Comparison of ENCODE assay signal across 8 mouse cellular contexts in genomic region chr14:52316441-52317225, GRCm38 (mm10). TPM values are rescaled to one million over a fixed set of nuclear protein-coding genes. Genes with fewer than 3 reads are reported as not detected.
DNase-seq lines count a peak whose midpoint lies in the region; ATAC-seq and TF ChIP-seq lines count a peak whose summit lies in the region.
"Had no signal": no experiment of that assay in that cellular context is flagged by ENCODE, and none has a peak within 500 bp of the region (broad histone marks: within the 10 kb centered on the region; RNA-seq: fewer than 3 reads in every experiment).

No protein-coding gene starts in this region.

- H3K9ac ChIP-seq in embryonic facial prominence, embryonic 11.5 days (replicated peaks; ENCODE audit: low read length), result peak overlapping the region; percentile 94
- 0 out of 2 replicates have a peak overlapping the region, but pooled peaks have one; percentile 28 for H3K9ac ChIP-seq in liver, embryonic 16.5 days (ENCODE audit: low read depth, low read length)
- peak overlapping the region; percentile 13; the same call in 1 of the 2 replicates for H3K9ac ChIP-seq in stomach, embryonic 15.5 days

- no peak for TF ChIP-seq CTCF in G1E (IDR thresholded peaks at IDR 0.05; ENCODE audit: low read depth, low read length)

- H3K36me3 ChIP-seq in G1E (replicated peaks), result peaks cover 28% of the 10 kb centered on the region
- H3K36me3 ChIP-seq in embryonic facial prominence, embryonic 11.5 days (replicated peaks; ENCODE audit: control insufficient read depth, insufficient read depth, low read depth, low read length), result peaks cover 27% of the 10 kb centered on the region
- no peaks in the 10 kb centered on the region for H3K36me3 ChIP-seq in liver, embryonic 16.5 days (ENCODE audit: control insufficient read depth, insufficient read depth)
- peaks cover 24% of the 10 kb centered on the region for H3K36me3 ChIP-seq in stomach, embryonic 15.5 days

- peak; percentile 27 for ATAC-seq in CD4-positive, CD25-positive, alpha-beta regulatory T cell, adult 4 months
- ATAC-seq in G1E (ENCODE audit: extremely low read depth, insufficient number of reproducible peaks, low FRiP score, poor library complexity, severe bottlenecking), result no peak
- ATAC-seq in embryonic facial prominence, embryonic 11.5 days (replicated peaks; ENCODE audit: insufficient number of reproducible peaks, low FRiP score, low TSS enrichment, low read depth), result peak; percentile 80
- no peak for ATAC-seq in liver, embryonic 16.5 days (ENCODE audit: low read depth)
- ATAC-seq in stomach, embryonic 15.5 days (ENCODE audit: insufficient read depth, low FRiP score, low read depth), result peak; percentile 61

- peaks cover 29% of the 10 kb centered on the region for H3K4me1 ChIP-seq in G1E (ENCODE audit: insufficient read depth, low read depth, low read length)
- peaks cover 9% of the 10 kb centered on the region for H3K4me1 ChIP-seq in embryonic facial prominence, embryonic 11.5 days (ENCODE audit: control insufficient read depth, insufficient read depth, low read length)
- peaks cover 7% of the 10 kb centered on the region for H3K4me1 ChIP-seq in liver, embryonic 16.5 days (ENCODE audit: control insufficient read depth, low read depth, low read length)
- peaks cover 25% of the 10 kb centered on the region for H3K4me1 ChIP-seq in stomach, embryonic 15.5 days

- peak overlapping the region; percentile 87 for H3K4me2 ChIP-seq in embryonic facial prominence, embryonic 11.5 days (ENCODE audit: low read depth, low read length)
- peak overlapping the region; percentile 59 for H3K4me2 ChIP-seq in liver, embryonic 16.5 days (ENCODE audit: low read depth, low read length)
- peak overlapping the region; percentile 82 for H3K4me2 ChIP-seq in stomach, embryonic 15.5 days

- H3K27me3 ChIP-seq in G1E (ENCODE audit: insufficient read depth, low read length), result peaks cover 49% of the 10 kb centered on the region
- H3K27me3 ChIP-seq in embryonic facial prominence, embryonic 11.5 days (ENCODE audit: control insufficient read depth, insufficient read depth, low read length), result no peaks in the 10 kb centered on the region
- H3K27me3 ChIP-seq in liver, embryonic 16.5 days (ENCODE audit: control insufficient read depth, insufficient read depth, low read depth, low read length), result peaks cover 34% of the 10 kb centered on the region
- no peaks in the 10 kb centered on the region for H3K27me3 ChIP-seq in stomach, embryonic 15.5 days (replicated peaks)

- peak overlapping the region; percentile 89 for H3K27ac ChIP-seq in embryonic facial prominence, embryonic 11.5 days (replicated peaks; ENCODE audit: low read depth, low read length)
- no peak overlapping the region for H3K27ac ChIP-seq in liver, embryonic 16.5 days (ENCODE audit: low read length)
- H3K27ac ChIP-seq in stomach, embryonic 15.5 days, result peak overlapping the region; percentile 79

- DNase-seq in G1E (ENCODE audit: low spot score), result no peak
- peak; percentile 72 for DNase-seq in embryonic facial prominence, embryonic 11.5 days (ENCODE audit: low spot score)
- DNase-seq in induced T-regulatory cell, adult 2 months (ENCODE audit: low read depth), result peak; percentile 33
- DNase-seq in gastrocnemius, adult 18-20 months (ENCODE audit: low spot score), result no peak

- H3K9me3 ChIP-seq in G1E (replicated peaks), result no peaks in the 10 kb centered on the region; the same call in 1 of the 2 replicates
- H3K9me3 ChIP-seq in embryonic facial prominence, embryonic 11.5 days (replicated peaks; ENCODE audit: control insufficient read depth, low read length), result no peaks in the 10 kb centered on the region
- no peaks in the 10 kb centered on the region for H3K9me3 ChIP-seq in liver, embryonic 16.5 days (replicated peaks; ENCODE audit: control insufficient read depth, low read length)
- H3K9me3 ChIP-seq in stomach, embryonic 15.5 days, result no peaks in the 10 kb centered on the region

- WGBS in embryonic facial prominence, embryonic 11.5 days, result 5% methylated on average over 16 of the region's 16 CpGs
- WGBS in liver, embryonic 16.5 days (ENCODE audit: insufficient replicate concordance), result 12% methylated on average over 16 of the region's 16 CpGs
- 10% methylated on average over 16 of the region's 16 CpGs for WGBS in stomach, embryonic 15.5 days

- H3K4me3 ChIP-seq in G1E (ENCODE audit: low read depth, low read length), result peak overlapping the region; percentile 74
- peak overlapping the region; percentile 80 for H3K4me3 ChIP-seq in embryonic facial prominence, embryonic 11.5 days (ENCODE audit: low read depth, low read length)
- H3K4me3 ChIP-seq in liver, embryonic 16.5 days (ENCODE audit: low read depth, low read length), result peak overlapping the region; percentile 55
- H3K4me3 ChIP-seq in stomach, embryonic 15.5 days (replicated peaks), result peak overlapping the region; percentile 77

RNA-seq across cellular contexts. Expression of gene Mettl3, which starts 11.7 kb away (rescaled TPM):
- polyA plus RNA-seq in CD4-positive, CD25-positive, alpha-beta regulatory T cell, adult 4 months (2017; shearing (Covaris generic)), result 10 to 100 TPM; 48.2 to 65.2 TPM
- total RNA-seq in G1E (2014; fragmentation: Nextera tagmentation), result 71.6 and 74.2 TPM in 2 replicates
- 95.9 and 98.6 TPM in 2 replicates for total RNA-seq in G1E (2017)
- 10.4 and 16.5 TPM in 2 replicates for polyA plus RNA-seq in G1E (2012)
- polyA plus RNA-seq in embryonic facial prominence, embryonic 11.5 days (2014; fragmentation: Nextera tagmentation; extraction: Ambion mirVana), result 49.8 and 50.1 TPM in 2 replicates
- polyA plus RNA-seq in liver, embryonic 16.5 days (2015; fragmentation: Nextera tagmentation; extraction: Ambion mirVana), result 15.0 and 16.5 TPM in 2 replicates
- polyA plus RNA-seq in stomach, embryonic 15.5 days (2015; fragmentation: Nextera tagmentation; extraction: Ambion mirVana), result 44.3 and 45.0 TPM in 2 replicates
- 10 to 100 TPM; 16.6 to 17.1 TPM for total RNA-seq in gastrocnemius, adult 18-20 months (2021)

RNA-seq across cellular contexts. Expression of gene Sall2, which starts 11.9 kb away (rescaled TPM):
- 1 to 10 TPM; 2.2 to 5.6 TPM for polyA plus RNA-seq in CD4-positive, CD25-positive, alpha-beta regulatory T cell, adult 4 months (2017; shearing (Covaris generic))
- total RNA-seq in G1E (2014; fragmentation: Nextera tagmentation), result 7.8 TPM in 2 replicates
- total RNA-seq in G1E (2017), result 2.3 and 2.8 TPM in 2 replicates
- polyA plus RNA-seq in G1E (2012), result 4.7 and 5.2 TPM in 2 replicates
- polyA plus RNA-seq in embryonic facial prominence, embryonic 11.5 days (2014; fragmentation: Nextera tagmentation; extraction: Ambion mirVana), result 39.6 and 40.1 TPM in 2 replicates
- 0.72 and 0.99 TPM in 2 replicates for polyA plus RNA-seq in liver, embryonic 16.5 days (2015; fragmentation: Nextera tagmentation; extraction: Ambion mirVana)
- polyA plus RNA-seq in stomach, embryonic 15.5 days (2015; fragmentation: Nextera tagmentation; extraction: Ambion mirVana), result 10.1 and 10.8 TPM in 2 replicates
- under 1 TPM; 0.39 to 0.57 TPM for total RNA-seq in gastrocnemius, adult 18-20 months (2021)

RNA-seq across cellular contexts. Expression of gene Rab2b, which starts 37.3 kb away (rescaled TPM):
- polyA plus RNA-seq in CD4-positive, CD25-positive, alpha-beta regulatory T cell, adult 4 months (2017; shearing (Covaris generic)), result 10 to 100 TPM; 17.0 to 25.5 TPM
- total RNA-seq in G1E (2014; fragmentation: Nextera tagmentation) (31.2 and 33.2 TPM in 2 replicates), G1E (2017) (13.8 and 14.9 TPM in 2 replicates)
- polyA plus RNA-seq in G1E (2012), result 0.62 and 0.91 TPM in 2 replicates
- 26.1 and 26.5 TPM in 2 replicates for polyA plus RNA-seq in embryonic facial prominence, embryonic 11.5 days (2014; fragmentation: Nextera tagmentation; extraction: Ambion mirVana)
- polyA plus RNA-seq in liver, embryonic 16.5 days (2015; fragmentation: Nextera tagmentation; extraction: Ambion mirVana), result 3.0 and 3.1 TPM in 2 replicates
- polyA plus RNA-seq in stomach, embryonic 15.5 days (2015; fragmentation: Nextera tagmentation; extraction: Ambion mirVana), result 17.3 and 17.4 TPM in 2 replicates
- total RNA-seq in gastrocnemius, adult 18-20 months (2021), result 1 to 10 TPM; 2.3 TPM

RNA-seq across cellular contexts. Expression of gene Tox4, which starts 37.7 kb away (rescaled TPM):
- polyA plus RNA-seq in CD4-positive, CD25-positive, alpha-beta regulatory T cell, adult 4 months (2017; shearing (Covaris generic)), result 10 to 100 TPM; 67.6 to 86.8 TPM
- total RNA-seq in G1E (2014; fragmentation: Nextera tagmentation), result 42.4 and 49.2 TPM in 2 replicates
- total RNA-seq in G1E (2017), result 42.9 and 43.0 TPM in 2 replicates
- 33.1 and 37.2 TPM in 2 replicates for polyA plus RNA-seq in G1E (2012)
- polyA plus RNA-seq in embryonic facial prominence, embryonic 11.5 days (2014; fragmentation: Nextera tagmentation; extraction: Ambion mirVana), result 47.7 and 51.5 TPM in 2 replicates
- 16.8 and 18.8 TPM in 2 replicates for polyA plus RNA-seq in liver, embryonic 16.5 days (2015; fragmentation: Nextera tagmentation; extraction: Ambion mirVana)
- polyA plus RNA-seq in stomach, embryonic 15.5 days (2015; fragmentation: Nextera tagmentation; extraction: Ambion mirVana), result 35.5 and 43.1 TPM in 2 replicates
- 10 to 100 TPM; 48.6 to 51.3 TPM for total RNA-seq in gastrocnemius, adult 18-20 months (2021)

RNA-seq across cellular contexts. Expression of gene Olfr1513, which starts 39.6 kb away (rescaled TPM):
- not detected for polyA plus RNA-seq in CD4-positive, CD25-positive, alpha-beta regulatory T cell, adult 4 months (2017; shearing (Covaris generic))
- total RNA-seq in G1E (2014; fragmentation: Nextera tagmentation) (not detected in 2 replicates), G1E (2017) (0.05 and 0.06 TPM in 2 replicates)
- not detected in 2 replicates for polyA plus RNA-seq in G1E (2012)
- not detected in 2 replicates for polyA plus RNA-seq in embryonic facial prominence, embryonic 11.5 days (2014; fragmentation: Nextera tagmentation; extraction: Ambion mirVana)
- not detected in 2 replicates for polyA plus RNA-seq in liver, embryonic 16.5 days (2015; fragmentation: Nextera tagmentation; extraction: Ambion mirVana)
- not detected in 2 replicates for polyA plus RNA-seq in stomach, embryonic 15.5 days (2015; fragmentation: Nextera tagmentation; extraction: Ambion mirVana)
- not detected for total RNA-seq in gastrocnemius, adult 18-20 months (2021)
- total RNA-seq: layer of hippocampus, postnatal 36 days had no signal

Comparison
In these comparisons a context has a peak if more than half of its experiments do, and no peak if none do; other contexts are left out.
1. ATAC-seq: peak in CD4-positive, CD25-positive, alpha-beta regulatory T cell, adult 4 months (single experiment), embryonic facial prominence, embryonic 11.5 days (single experiment) and stomach, embryonic 15.5 days (single experiment); none in G1E (single experiment) and liver, embryonic 16.5 days (single experiment).
2. DNase-seq: peak in embryonic facial prominence, embryonic 11.5 days (single experiment) and induced T-regulatory cell, adult 2 months (single experiment); none in G1E (single experiment) and gastrocnemius, adult 18-20 months (single experiment).
3. H3K9ac ChIP-seq: peak in every context shown above with its lines; median percentile 94 in embryonic facial prominence, embryonic 11.5 days; 28 in liver, embryonic 16.5 days; 13 in stomach, embryonic 15.5 days.
4. Peak in every context shown above with its lines, with median percentiles within 50 percentile points of each other: H3K4me3 ChIP-seq and H3K4me2 ChIP-seq.